Mouse (Mus musculus) heart, postnatal 25 days (tissue): ENCODE measurements around the gene Msh4. TPM values are rescaled to one million over a fixed set of nuclear protein-coding genes. Genes with fewer than 3 reads are reported as not detected.

ENCODE experiments used
- DNase-seq: peaks from one replicate; pipeline ENCODE4 v3.0.0; 2022; ENCODE audit warnings: low spot score
- intact Hi-C: fragments of 180-260 bp; cut with DNase I; formaldehyde crosslinking; loops from one replicate; pipeline ENCODE4 v1.15.1; 2025
- total RNA-seq, 2 experiments: library from RNA; stranded (reverse); gene quantifications; 2 replicates each; pipeline ENCODE4 v1.2.3; 2021

The Msh4 gene
- total RNA-seq, 2 experiments from 2014 or later = 0.08 TPM

GRCm38 (mm10) chr3:153912546-153913509 lies 6.9 kb upstream of the Msh4 start, which contains the start of gene Rabggtb:
Rabggtb (minus strand) TSS chr3:153913009.
- intact Hi-C loops = loop anchor here (2.0 kb wide), 1 partner anchor 30 kb away; no protein-coding TSS in a partner anchor
- peak; percentile 90 for DNase-seq

- DNase-seq = no peak
- intact Hi-C loops = loop anchor here (2.0 kb wide), 1 partner anchor 31 kb away; no protein-coding TSS in a partner anchor
These were observed 6.0 kb upstream of the Msh4 start for GRCm38 (mm10) chr3:153911882-153912440.

- no peak for DNase-seq
These were observed 5.4 kb upstream of the Msh4 start for GRCm38 (mm10) chr3:153911197-153911881.

GRCm38 (mm10) chr3:153910489-153910888 lies 4.6 kb upstream of the Msh4 start:
- DNase-seq = no peak
- intact Hi-C loops = no loop called here

More at GRCm38 (mm10) chr3:153911197-153911881, 5.4 kb upstream of the Msh4 start:
- intact Hi-C loops = no loop called here

GRCm38 (mm10) chr3:153908919-153909318 lies 3.0 kb upstream of the Msh4 start:
- intact Hi-C loops = no loop called here
- no peak for DNase-seq

GRCm38 (mm10) chr3:153905251-153906135 lies 445 bp downstream of the Msh4 start:
- intact Hi-C loops = no loop called here
- DNase-seq = no peak

- intact Hi-C loops = loop anchor here (5.0 kb wide), 1 partner anchor 323 kb away; no protein-coding TSS in a partner anchor
- DNase-seq = no peak
These were observed 1.4 kb downstream of the Msh4 start for GRCm38 (mm10) chr3:153904586-153904985.

- DNase-seq = no peak
- intact Hi-C loops = loop anchor here (5.0 kb wide), 1 partner anchor 325 kb away; no protein-coding TSS in a partner anchor
These were observed 3.3 kb downstream of the Msh4 start for GRCm38 (mm10) chr3:153902595-153902994.

GRCm38 (mm10) chr3:153901904-153902303 lies 4.0 kb downstream of the Msh4 start:
- DNase-seq = no peak
- intact Hi-C loops = loop anchor here (5.0 kb wide), 1 partner anchor 325 kb away; no protein-coding TSS in a partner anchor

GRCm38 (mm10) chr3:153897216-153897615 lies 8.7 kb downstream of the Msh4 start:
- no peak for DNase-seq
- intact Hi-C loops = no loop called here

- no peak for DNase-seq
- intact Hi-C loops = no loop called here
These were observed 10.5 kb downstream of the Msh4 start for GRCm38 (mm10) chr3:153895454-153895853.

- no peak for DNase-seq
- intact Hi-C loops = no loop called here
These were observed 16.7 kb downstream of the Msh4 start for GRCm38 (mm10) chr3:153889188-153889781.

- intact Hi-C loops = no loop called here
- DNase-seq = no peak
These were observed 17.8 kb downstream of the Msh4 start for GRCm38 (mm10) chr3:153888141-153888540.

GRCm38 (mm10) chr3:153886296-153886695 lies 19.6 kb downstream of the Msh4 start:
- DNase-seq = no peak
- intact Hi-C loops = no loop called here

GRCm38 (mm10) chr3:153871396-153871795 lies 34.5 kb downstream of the Msh4 start:
- no peak for DNase-seq
- intact Hi-C loops = no loop called here

GRCm38 (mm10) chr3:153867149-153868136 lies 38.5 kb downstream of the Msh4 start:
- intact Hi-C loops = no loop called here
- no peak for DNase-seq

GRCm38 (mm10) chr3:153864636-153865429 lies 41.1 kb downstream of the Msh4 start:
- no peak for DNase-seq
- intact Hi-C loops = no loop called here
